Mouse (Mus musculus): ENCODE measurements at regions not wholly inside any gene's neighbourhood (a gene's known extent, or its start where the extent isn't known, plus 50 kb on each side); places are given as distances from the start of the nearest gene placed in this dataset.

DNA sequence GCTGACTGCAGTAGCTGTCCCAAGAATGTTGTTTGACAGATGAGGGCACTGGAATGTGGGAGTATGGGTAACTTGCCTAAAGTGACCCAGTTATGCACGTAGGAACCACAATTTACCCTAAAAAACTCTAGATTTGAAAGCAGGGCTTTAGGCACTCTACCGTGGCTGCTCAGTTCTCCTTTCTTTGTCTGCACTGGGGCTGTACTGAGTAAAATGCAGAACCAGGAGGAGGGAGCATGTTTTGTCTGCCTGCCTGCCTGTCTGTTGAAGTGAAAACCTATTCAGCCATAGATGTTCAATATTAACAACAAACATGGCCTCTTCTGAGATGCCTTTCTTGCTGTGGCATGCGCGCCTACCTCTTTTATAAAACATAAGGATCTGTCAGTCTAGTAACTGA, 77.5 kb downstream of the Csl start:
- TF ChIP-seq POLR2A (IDR thresholded peaks at IDR 0.05; ENCODE audit: low read depth, low read length) = no peak
- no peak for TF ChIP-seq CTCF (IDR thresholded peaks at IDR 0.05; ENCODE audit: borderline replicate concordance, insufficient read depth, low read length)
- H3K27ac ChIP-seq (ENCODE audit: insufficient read depth, low read length) = no peak overlapping the region
- no peaks in the 10 kb centered on the region for H3K4me1 ChIP-seq (ENCODE audit: control insufficient read depth, insufficient read depth, low read length)
- H3K4me3 ChIP-seq (ENCODE audit: insufficient read depth, low read length) = no peak overlapping the region

DNA sequence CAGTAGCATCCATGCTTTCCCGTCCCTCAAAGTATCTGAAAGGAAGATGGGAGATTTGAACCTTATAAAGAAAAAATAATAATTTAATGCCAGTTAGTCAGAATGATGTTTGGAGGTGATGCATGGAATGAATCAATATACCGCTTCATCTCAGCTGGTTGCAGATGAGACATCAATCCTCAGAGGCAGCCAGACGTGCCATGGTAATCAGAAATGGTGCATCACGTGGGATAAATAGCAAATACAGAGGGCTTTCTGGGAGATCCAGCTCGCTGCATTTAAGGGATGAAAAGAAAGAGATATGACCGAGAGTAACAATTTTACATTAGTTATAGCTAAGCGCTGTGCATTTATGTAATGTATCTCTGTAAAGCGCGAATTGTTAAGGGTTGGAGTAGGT, 77.1 kb downstream of the Csl start:
- no peak overlapping the region for H3K27ac ChIP-seq (ENCODE audit: insufficient read depth, low read length)
- no peak overlapping the region for H3K4me3 ChIP-seq (ENCODE audit: insufficient read depth, low read length)
- H3K4me1 ChIP-seq (ENCODE audit: control insufficient read depth, insufficient read depth, low read length) = no peaks in the 10 kb centered on the region; the same call in 1 of the 2 replicates
- TF ChIP-seq POLR2A (IDR thresholded peaks at IDR 0.05; ENCODE audit: low read depth, low read length) (no peak), CTCF (IDR thresholded peaks at IDR 0.05; ENCODE audit: borderline replicate concordance, insufficient read depth, low read length) (no peak)

DNA sequence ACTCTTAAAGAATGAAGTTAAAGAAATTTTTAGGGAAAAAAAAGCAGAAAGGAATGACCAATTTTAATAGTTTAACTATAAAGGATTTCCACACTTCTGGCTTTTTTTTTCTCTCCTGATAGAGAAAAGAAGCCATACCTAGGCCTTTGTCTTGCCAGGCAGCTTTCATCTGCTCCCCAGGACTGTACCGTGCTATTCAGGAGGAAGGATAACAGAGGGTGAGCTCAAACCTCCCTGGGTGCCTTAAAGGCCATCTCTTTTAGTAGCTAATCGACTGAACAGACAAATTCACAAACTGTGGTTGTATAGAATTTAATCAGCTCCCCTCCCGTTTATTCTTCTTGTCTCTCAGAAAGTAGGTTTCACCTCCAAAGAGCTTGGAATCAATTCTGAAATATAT, 76.1 kb downstream of the Csl start:
- Histone ChIP-seq H3K4me1 (ENCODE audit: control insufficient read depth, insufficient read depth, low read length) (no peaks in the 10 kb centered on the region; the same call in 1 of the 2 replicates), H3K27ac (ENCODE audit: insufficient read depth, low read length) (no peak overlapping the region), H3K4me3 (ENCODE audit: insufficient read depth, low read length) (no peak overlapping the region)
- TF ChIP-seq CTCF (IDR thresholded peaks at IDR 0.05; ENCODE audit: borderline replicate concordance, insufficient read depth, low read length) (no peak), POLR2A (IDR thresholded peaks at IDR 0.05; ENCODE audit: low read depth, low read length) (no peak)

DNA sequence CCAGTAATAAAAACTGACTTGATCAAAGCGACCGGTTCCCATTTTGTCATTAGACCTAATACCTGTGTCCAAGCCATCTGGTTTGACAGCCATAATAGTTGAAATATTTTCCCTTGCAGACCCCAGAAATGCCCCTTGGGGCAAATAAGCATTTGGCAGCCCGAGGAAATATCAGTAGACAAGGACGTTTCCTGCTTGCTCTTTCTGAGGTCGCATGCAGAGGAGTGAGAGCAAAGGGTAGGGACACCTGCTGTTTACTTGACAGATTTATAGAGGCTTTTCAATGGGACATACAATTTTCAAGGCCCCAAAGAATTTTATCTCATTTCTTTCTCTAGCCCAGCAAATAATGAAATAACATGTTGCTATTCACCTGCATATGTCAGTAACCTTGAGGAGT, 73.5 kb downstream of the Csl start:
- Histone ChIP-seq H3K4me1 (ENCODE audit: control insufficient read depth, insufficient read depth, low read length) (no peaks in the 10 kb centered on the region; the same call in 1 of the 2 replicates), H3K27ac (ENCODE audit: insufficient read depth, low read length) (no peak overlapping the region), H3K4me3 (ENCODE audit: insufficient read depth, low read length) (no peak overlapping the region)
- TF ChIP-seq POLR2A (IDR thresholded peaks at IDR 0.05; ENCODE audit: low read depth, low read length) (no peak), CTCF (IDR thresholded peaks at IDR 0.05; ENCODE audit: borderline replicate concordance, insufficient read depth, low read length) (no peak)

DNA sequence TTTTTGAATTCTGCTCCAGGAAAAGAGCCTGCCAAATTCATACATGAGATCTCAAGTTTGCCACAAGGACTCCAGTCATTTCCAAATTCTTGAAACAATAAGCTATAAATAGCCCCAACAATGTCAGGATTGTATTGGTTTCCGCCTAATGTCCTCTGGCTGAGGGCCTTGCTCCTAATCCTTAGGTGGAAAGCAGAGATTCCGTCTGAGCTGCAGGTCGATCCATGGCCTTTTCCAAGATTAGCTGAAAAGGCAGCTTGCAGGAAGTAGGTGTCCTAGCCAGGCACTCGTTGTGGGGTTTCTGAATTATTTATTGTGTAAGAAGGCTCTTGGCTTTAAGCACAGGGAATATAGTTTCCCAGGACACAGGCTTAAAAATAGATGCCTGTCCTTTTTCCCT, 72.4 kb downstream of the Csl start:
- no peak for TF ChIP-seq POLR2A (IDR thresholded peaks at IDR 0.05; ENCODE audit: low read depth, low read length)
- TF ChIP-seq CTCF (IDR thresholded peaks at IDR 0.05; ENCODE audit: borderline replicate concordance, insufficient read depth, low read length) = no peak
- H3K4me3 ChIP-seq (ENCODE audit: insufficient read depth, low read length) = no peak overlapping the region
- H3K4me1 ChIP-seq (ENCODE audit: control insufficient read depth, insufficient read depth, low read length) = no peaks in the 10 kb centered on the region; the same call in 1 of the 2 replicates
- no peak overlapping the region for H3K27ac ChIP-seq (ENCODE audit: insufficient read depth, low read length)

DNA sequence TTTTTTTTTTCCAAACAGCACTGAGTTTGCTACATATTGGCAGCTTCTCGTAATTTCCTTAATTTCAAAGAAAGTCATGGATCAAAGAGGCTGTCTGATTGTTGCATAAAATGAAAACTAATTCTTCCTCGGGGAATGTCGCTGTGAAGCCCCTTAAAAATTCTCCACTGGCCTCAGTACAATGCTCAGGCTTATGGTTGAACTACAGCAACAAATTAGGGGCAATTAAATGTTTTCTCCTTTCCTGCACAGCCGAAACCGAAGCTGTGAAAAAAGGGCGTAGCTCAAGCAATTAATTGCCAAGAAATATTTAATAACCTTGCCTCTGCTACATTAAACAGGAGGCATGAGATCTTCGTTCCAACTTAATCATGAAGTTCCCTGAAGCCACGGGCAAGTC, 61.8 kb downstream of the Csl start:
- no peak for TF ChIP-seq POLR2A (IDR thresholded peaks at IDR 0.05; ENCODE audit: low read depth, low read length)
- TF ChIP-seq CTCF (IDR thresholded peaks at IDR 0.05; ENCODE audit: borderline replicate concordance, insufficient read depth, low read length) = no peak
- Histone ChIP-seq H3K4me3 (ENCODE audit: insufficient read depth, low read length) (no peak overlapping the region), H3K27ac (ENCODE audit: insufficient read depth, low read length) (no peak overlapping the region), H3K4me1 (ENCODE audit: control insufficient read depth, insufficient read depth, low read length) (no peaks in the 10 kb centered on the region)

DNA sequence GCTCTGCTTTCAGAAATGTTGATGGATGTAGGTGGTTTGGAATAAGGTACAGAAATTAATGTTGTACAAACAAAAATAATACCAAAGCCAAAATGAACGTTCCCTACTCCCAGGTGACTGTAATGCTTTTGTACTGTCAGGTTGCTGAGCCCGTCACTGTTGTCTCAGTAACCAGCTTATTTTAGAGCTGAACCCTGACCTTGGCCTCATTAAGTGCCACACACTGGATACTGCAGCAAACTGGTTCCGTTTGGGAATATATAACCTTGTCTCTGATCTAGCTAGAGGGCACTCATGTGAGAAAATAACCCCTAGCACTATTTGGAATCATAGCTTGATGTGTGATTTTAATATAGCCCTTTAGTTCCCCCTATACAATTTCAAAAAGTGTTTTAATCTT, 60.0 kb downstream of the Csl start:
- H3K27ac ChIP-seq (ENCODE audit: insufficient read depth, low read length) = no peak overlapping the region
- TF ChIP-seq CTCF (IDR thresholded peaks at IDR 0.05; ENCODE audit: borderline replicate concordance, insufficient read depth, low read length) = no peak
- no peak for TF ChIP-seq POLR2A (IDR thresholded peaks at IDR 0.05; ENCODE audit: low read depth, low read length)
- H3K4me3 ChIP-seq (ENCODE audit: insufficient read depth, low read length) = no peak overlapping the region
- H3K4me1 ChIP-seq (ENCODE audit: control insufficient read depth, insufficient read depth, low read length) = no peaks in the 10 kb centered on the region

DNA sequence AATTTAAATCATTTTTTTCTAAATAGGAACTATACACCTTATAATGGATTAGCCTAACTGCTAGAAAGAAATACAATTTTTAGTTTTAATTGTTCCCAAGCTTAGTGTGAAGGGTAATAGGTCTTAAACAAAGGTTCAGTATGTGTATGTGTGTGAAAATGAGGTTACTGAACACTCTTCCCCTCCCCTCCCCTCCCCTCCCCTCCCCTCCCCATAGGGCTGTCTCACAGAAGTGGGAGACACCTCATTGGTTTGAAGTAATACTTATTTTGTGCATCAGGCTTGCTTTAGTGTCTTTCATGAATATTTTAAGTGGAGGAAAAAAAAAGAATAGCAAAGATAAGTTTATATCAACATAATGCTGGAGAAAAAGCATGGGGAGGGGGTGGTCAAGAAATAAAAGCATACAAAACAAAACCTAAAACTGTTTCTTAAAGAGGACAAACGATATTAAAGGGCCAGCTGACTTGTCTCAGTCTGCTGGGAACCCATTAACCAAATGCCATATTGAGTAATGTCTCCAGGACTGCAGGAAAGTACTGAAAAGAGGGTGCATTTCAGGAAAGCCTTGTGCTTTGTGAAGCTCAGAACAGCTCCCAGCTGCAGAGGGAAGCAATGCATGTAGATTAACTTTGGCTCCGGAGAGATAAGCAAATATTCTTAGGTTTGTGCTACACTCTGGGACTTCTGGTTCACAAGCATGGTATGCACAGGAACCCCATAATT, 59.2 kb downstream of the Csl start:
- H3K4me3 ChIP-seq (ENCODE audit: insufficient read depth, low read length) = no peak overlapping the region
- H3K27ac ChIP-seq (ENCODE audit: insufficient read depth, low read length) = no peak overlapping the region
- no peaks in the 10 kb centered on the region for H3K4me1 ChIP-seq (ENCODE audit: control insufficient read depth, insufficient read depth, low read length)
- TF ChIP-seq CTCF (IDR thresholded peaks at IDR 0.05; ENCODE audit: borderline replicate concordance, insufficient read depth, low read length) = no peak
- TF ChIP-seq POLR2A (IDR thresholded peaks at IDR 0.05; ENCODE audit: low read depth, low read length) = no peak
